Mouse (Mus musculus): ENCODE data around the gene Mapk10. TPM values are rescaled to one million over a fixed set of nuclear protein-coding genes. Genes with fewer than 3 reads are reported as not detected.
A peak's percentile ranks its signal among the peaks of the same experiment; 100 is the strongest.

Mapk10 gene
- polyA plus RNA-seq (2015; fragmentation: Nextera tagmentation; extraction: Ambion mirVana) = 82.3 and 87.9 TPM in 2 replicates

DNA sequence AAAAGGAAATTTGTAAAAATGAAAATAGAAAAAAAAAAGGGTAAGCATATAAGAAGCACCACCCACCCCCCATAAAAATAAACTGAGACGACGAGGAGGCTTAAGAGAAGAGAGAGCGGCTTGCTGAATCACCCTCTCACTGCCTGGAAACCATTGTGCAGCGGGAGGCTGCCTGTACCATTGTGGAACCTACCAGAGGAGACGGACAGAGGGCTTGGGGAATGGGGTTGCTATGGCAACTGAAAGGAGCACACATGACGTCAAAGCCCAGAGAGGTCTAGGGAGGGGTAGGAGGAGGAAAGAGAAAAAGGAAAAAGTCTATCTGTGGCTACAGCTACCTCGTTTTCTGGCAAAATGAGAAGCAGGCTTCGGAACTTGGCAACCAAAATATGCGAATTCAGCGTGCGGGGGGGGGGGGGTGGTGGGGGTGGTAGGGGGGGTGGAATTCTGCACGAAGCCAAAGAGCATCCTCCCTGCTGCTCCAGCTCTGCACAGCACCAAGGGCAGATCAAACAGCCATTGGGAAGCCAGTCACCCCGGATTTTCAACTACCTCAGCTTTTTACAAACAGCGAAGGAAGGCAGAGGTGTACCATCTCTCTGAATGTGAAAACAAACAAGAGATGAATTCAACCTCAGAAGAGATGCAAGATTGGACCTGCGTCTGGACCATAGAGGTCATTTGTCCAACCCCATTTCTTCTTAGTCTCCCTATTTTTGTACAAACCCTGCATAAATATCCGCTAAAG, at the start of gene Mapk10:
Gene Mapk10, minus strand, starts transcription at position 234 of the 748 bp plus-strand sequence.
- Histone ChIP-seq H3K27ac (replicated peaks) (peak within 1 kb of the TSS; percentile 83), H3K4me3 (peak within 1 kb of the TSS; percentile 56), H3K9me3 (peaks cover 6% of the 10 kb centered on the region), H3K4me1 (replicated peaks) (peaks cover 30% of the 10 kb centered on the region), H3K4me2 (peak within 1 kb of the TSS; percentile 69), H3K9ac (peak within 1 kb of the TSS; percentile 79), H3K27me3 (no peaks in the 10 kb centered on the region), H3K36me3 (no peaks in the 10 kb centered on the region)
- 9% methylated on average over 16 of the region's 16 CpGs for WGBS
- peak; percentile 98 for ATAC-seq (ENCODE audit: low read depth)

DNA sequence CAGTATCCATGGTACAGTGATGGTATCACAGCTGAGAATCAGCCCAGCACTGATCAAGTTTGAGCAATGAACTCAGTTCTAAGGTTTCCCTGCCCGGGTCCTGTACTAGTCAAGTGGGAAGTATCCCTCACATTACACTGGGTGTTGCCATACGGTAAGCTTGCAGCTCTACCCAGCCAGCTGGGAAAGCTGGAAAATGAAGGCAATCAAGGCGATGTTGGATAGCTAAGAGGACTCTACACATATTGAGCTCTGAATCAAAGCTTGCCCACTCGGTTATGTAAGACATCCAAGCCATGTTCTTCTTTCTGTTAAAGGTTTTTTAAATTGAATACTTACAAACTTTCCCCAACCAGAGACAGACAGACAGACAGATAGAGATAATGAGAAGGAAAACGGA, 45.0 kb upstream of the Mapk10 start:
- Histone ChIP-seq H3K27ac (replicated peaks) (no peak overlapping the region), H3K4me3 (no peak overlapping the region), H3K36me3 (no peaks in the 10 kb centered on the region), H3K4me1 (replicated peaks) (no peaks in the 10 kb centered on the region), H3K4me2 (no peak overlapping the region), H3K27me3 (no peaks in the 10 kb centered on the region), H3K9me3 (no peaks in the 10 kb centered on the region), H3K9ac (no peak overlapping the region)
- 89% methylated on average over 5 of the region's 5 CpGs for WGBS
- no peak for ATAC-seq (ENCODE audit: low read depth)

DNA sequence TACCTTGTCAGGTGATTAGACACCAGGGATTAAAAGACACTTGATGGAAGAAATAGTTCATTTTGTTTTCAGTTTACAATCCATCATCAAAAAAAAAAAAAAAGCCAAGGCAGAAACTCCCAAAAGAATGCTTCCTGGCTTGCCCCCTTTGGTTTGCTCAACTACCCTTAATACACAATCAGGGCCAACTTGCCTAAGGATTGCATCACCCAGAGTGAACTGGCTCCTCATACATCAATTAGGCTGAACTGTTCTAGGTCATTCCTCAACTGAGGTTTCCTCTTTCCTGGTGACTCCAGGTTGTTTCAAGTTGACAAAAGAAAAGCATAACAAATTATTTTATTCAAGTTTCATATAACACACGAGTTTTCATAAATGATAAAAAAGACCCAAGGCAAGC, 31.3 kb upstream of the Mapk10 start:
- no peaks in the 10 kb centered on the region for H3K36me3 ChIP-seq
- no peaks in the 10 kb centered on the region for H3K4me1 ChIP-seq (replicated peaks)
- 83% methylated on average over 1 of the region's 1 CpGs for WGBS
- no peaks in the 10 kb centered on the region for H3K9me3 ChIP-seq
- no peak overlapping the region for H3K27ac ChIP-seq (replicated peaks)
- no peaks in the 10 kb centered on the region for H3K27me3 ChIP-seq
- H3K4me3 ChIP-seq = no peak overlapping the region
- ATAC-seq (ENCODE audit: low read depth) = no peak
- no peak overlapping the region for H3K4me2 ChIP-seq
- no peak overlapping the region for H3K9ac ChIP-seq

DNA sequence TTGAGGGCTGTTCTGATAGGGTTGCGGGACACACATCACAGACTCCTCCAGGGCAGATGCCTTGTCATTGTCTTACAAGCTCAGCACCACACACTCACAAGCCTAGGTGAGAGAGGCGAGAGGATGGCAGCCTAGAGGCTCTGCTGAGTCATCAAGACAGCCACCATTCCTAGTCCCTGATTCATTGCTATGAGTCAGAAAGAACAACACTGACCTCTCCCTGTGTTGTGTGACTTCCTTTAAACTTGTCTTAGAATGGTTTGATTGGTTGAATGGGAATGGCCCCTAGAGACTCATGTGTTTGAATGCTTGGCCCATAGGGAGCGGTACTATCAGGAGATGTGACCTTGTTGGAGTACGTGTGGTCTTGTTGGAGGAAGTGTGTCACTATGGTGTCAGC, 20.7 kb upstream of the Mapk10 start:
- 85% methylated on average over 4 of the region's 4 CpGs for WGBS

DNA sequence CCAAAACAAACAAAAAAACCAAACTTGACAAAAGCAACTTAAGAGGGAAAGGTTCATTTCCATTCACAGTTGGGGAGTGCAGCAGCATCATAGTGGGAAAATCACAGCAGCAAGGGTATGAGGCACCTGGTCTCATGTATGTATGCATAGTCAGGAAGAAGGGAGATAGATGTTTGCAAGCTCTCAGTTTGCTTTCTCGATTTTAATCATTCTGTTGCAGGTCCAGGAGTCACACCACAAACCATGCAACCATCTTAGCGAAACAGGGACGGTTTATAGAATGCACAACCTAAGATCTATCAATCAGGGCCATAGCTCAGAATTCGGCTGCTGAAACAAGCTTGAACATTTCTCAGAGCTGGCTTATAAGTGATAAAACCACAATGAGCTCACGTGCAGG, 19.2 kb upstream of the Mapk10 start:
- H3K36me3 ChIP-seq = no peaks in the 10 kb centered on the region
- H3K27ac ChIP-seq (replicated peaks) = no peak overlapping the region
- 85% methylated on average over 5 of the region's 5 CpGs for WGBS
- H3K9me3 ChIP-seq = no peaks in the 10 kb centered on the region
- no peak for ATAC-seq (ENCODE audit: low read depth)
- no peak overlapping the region for H3K4me2 ChIP-seq
- no peak overlapping the region for H3K9ac ChIP-seq
- no peak overlapping the region for H3K4me3 ChIP-seq
- no peaks in the 10 kb centered on the region for H3K4me1 ChIP-seq (replicated peaks)
- no peaks in the 10 kb centered on the region for H3K27me3 ChIP-seq

More for the DNA sequence above, 20.7 kb upstream of the Mapk10 start:
- Histone ChIP-seq H3K27me3 (no peaks in the 10 kb centered on the region), H3K4me2 (no peak overlapping the region), H3K4me1 (replicated peaks) (no peaks in the 10 kb centered on the region), H3K36me3 (no peaks in the 10 kb centered on the region), H3K9me3 (no peaks in the 10 kb centered on the region), H3K27ac (replicated peaks) (no peak overlapping the region), H3K4me3 (no peak overlapping the region), H3K9ac (no peak overlapping the region)
- no peak for ATAC-seq (ENCODE audit: low read depth)

DNA sequence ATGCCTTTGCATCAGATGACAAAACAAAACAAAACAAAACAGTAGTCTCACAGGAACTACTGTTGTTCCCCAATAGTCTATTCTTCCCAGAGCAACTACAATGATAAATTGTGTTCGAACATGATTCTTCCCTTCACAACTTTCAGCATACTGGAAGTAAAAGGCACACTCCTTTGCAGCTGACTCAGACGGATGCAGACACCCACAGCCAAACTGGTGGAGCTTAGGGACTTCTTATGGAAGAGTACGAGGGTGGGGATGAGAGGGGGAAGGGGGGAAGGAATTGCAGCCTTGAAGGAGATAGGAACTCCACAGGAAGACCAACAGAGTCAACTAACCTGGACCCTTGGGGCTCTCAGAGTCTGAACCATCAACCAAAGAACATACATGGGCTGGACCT, 18.2 kb upstream of the Mapk10 start:
- H3K36me3 ChIP-seq = no peaks in the 10 kb centered on the region
- WGBS = 65% methylated on average over 3 of the region's 3 CpGs
- no peaks in the 10 kb centered on the region for H3K27me3 ChIP-seq
- H3K4me2 ChIP-seq = no peak overlapping the region
- no peak overlapping the region for H3K9ac ChIP-seq
- ATAC-seq (ENCODE audit: low read depth) = no peak
- H3K4me3 ChIP-seq = no peak overlapping the region
- no peaks in the 10 kb centered on the region for H3K9me3 ChIP-seq
- no peaks in the 10 kb centered on the region for H3K4me1 ChIP-seq (replicated peaks)
- no peak overlapping the region for H3K27ac ChIP-seq (replicated peaks)

DNA sequence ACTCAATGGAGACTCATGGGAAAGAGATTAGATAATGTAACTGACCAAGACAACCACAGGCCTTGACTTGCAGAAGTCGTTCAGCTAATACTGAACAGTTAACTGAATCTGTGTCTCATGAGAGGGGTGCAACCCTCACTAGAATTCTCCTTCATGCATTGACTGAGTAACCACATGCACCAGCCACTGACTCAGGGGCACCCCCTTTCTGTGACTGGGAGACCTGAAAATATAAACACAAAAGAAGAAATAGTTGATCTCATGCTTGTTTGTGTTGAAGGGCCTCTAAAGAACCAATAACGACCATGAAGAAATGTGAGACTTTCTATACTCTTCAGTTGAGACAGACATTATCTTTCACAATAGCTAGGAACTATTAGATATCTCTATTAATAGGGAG, 10.9 kb upstream of the Mapk10 start:
- Histone ChIP-seq H3K9me3 (no peaks in the 10 kb centered on the region), H3K9ac (no peak overlapping the region), H3K27ac (replicated peaks) (no peak overlapping the region), H3K27me3 (no peaks in the 10 kb centered on the region), H3K4me3 (no peak overlapping the region), H3K4me1 (replicated peaks) (no peaks in the 10 kb centered on the region), H3K4me2 (no peak overlapping the region), H3K36me3 (no peaks in the 10 kb centered on the region)
- 60% methylated on average over 2 of the region's 2 CpGs for WGBS
- ATAC-seq (ENCODE audit: low read depth) = no peak

DNA sequence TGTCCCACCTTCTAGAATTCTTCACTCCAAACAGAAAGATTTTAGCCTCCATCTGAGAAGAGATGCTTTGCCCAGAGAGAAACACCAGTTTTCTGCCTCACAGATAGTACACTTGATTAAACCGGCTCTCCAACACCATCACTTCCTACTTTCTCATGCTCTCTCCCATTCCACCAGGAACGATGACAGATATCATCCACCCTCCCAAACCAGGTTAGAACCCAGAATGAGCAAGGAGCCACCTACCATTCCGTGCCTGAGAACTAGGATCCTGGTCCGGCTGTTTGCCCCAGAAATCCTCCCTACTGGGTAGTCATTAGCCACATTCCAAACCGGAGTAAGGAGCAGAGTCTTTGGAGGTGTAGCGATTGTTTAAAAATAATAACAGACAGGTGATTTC, 490 bp downstream of the Mapk10 start:
- peak; percentile 36 for ATAC-seq (ENCODE audit: low read depth)
- H3K4me3 ChIP-seq = peak overlapping the region; percentile 56
- 15% methylated on average over 6 of the region's 6 CpGs for WGBS

DNA sequence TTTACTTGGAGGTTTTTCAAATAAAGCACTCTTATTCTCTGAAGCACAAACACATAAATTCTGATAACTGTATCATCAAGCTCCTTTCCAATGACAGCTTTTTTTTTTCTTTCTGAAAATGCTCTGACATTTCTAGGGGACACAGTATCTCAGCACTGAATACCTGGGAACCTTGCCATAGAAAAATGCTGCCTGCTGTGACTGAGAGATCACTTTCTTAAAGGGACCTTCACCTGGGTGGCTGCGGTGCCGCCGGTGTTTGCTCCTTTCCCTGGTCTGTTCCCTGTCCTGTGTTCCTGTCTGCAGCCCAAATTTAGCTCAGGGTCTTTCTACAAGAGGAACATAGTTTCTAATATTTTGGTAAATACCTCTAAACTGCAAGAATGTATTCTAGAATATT, 1.1 kb downstream of the Mapk10 start:
- H3K4me2 ChIP-seq = peak overlapping the region; percentile 69
- peak overlapping the region; percentile 79 for H3K9ac ChIP-seq
- H3K4me1 ChIP-seq (replicated peaks) = peaks cover 31% of the 10 kb centered on the region
- ATAC-seq (ENCODE audit: low read depth) = no peak
- peaks cover 6% of the 10 kb centered on the region; the same call in 1 of the 2 replicates for H3K9me3 ChIP-seq
- 0 out of 2 replicates have a peak, but pooled peaks cover 4% of the 10 kb centered on the region for H3K36me3 ChIP-seq
- WGBS = 40% methylated on average over 3 of the region's 3 CpGs
- peak overlapping the region; percentile 56 for H3K4me3 ChIP-seq
- no peaks in the 10 kb centered on the region for H3K27me3 ChIP-seq
- H3K27ac ChIP-seq (replicated peaks) = peak overlapping the region; percentile 83

More for the DNA sequence above, 490 bp downstream of the Mapk10 start:
- Histone ChIP-seq H3K27ac (replicated peaks) (peak overlapping the region; percentile 83), H3K4me2 (peak overlapping the region; percentile 69), H3K27me3 (no peaks in the 10 kb centered on the region), H3K9me3 (peaks cover 6% of the 10 kb centered on the region), H3K9ac (peak overlapping the region; percentile 79), H3K4me1 (replicated peaks) (peaks cover 31% of the 10 kb centered on the region), H3K36me3 (no peaks in the 10 kb centered on the region)

DNA sequence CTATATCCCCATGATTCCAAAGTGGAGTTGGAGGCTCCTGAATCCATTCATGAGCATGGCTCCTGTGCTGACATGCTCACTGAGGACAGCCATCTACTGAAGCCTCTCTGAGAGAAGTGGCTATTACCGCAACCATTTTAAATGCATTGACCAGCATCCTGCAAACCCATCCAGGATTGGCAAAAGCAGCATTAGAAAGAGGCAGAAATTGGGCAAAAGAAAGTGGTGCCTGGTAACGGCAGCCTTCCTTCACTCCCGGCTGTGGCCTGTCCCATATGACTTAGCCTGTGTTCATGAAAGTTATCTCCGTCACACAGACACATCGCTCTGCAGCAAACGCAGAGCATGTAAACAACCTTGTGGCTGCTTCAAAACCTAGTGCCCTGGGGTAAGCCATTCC, 1.6 kb downstream of the Mapk10 start:
- WGBS = 36% methylated on average over 6 of the region's 6 CpGs
- peak overlapping the region; percentile 79 for H3K9ac ChIP-seq
- peak overlapping the region; percentile 83 for H3K27ac ChIP-seq (replicated peaks)
- no peak for ATAC-seq (ENCODE audit: low read depth)
- H3K4me1 ChIP-seq (replicated peaks) = peaks cover 31% of the 10 kb centered on the region
- no peaks in the 10 kb centered on the region for H3K27me3 ChIP-seq
- H3K4me2 ChIP-seq = peak overlapping the region; percentile 69
- H3K9me3 ChIP-seq = peaks cover 3% of the 10 kb centered on the region; the same call in 1 of the 2 replicates
- H3K4me3 ChIP-seq = peak overlapping the region; percentile 56
- peaks cover 6% of the 10 kb centered on the region; the same call in 1 of the 2 replicates for H3K36me3 ChIP-seq

DNA sequence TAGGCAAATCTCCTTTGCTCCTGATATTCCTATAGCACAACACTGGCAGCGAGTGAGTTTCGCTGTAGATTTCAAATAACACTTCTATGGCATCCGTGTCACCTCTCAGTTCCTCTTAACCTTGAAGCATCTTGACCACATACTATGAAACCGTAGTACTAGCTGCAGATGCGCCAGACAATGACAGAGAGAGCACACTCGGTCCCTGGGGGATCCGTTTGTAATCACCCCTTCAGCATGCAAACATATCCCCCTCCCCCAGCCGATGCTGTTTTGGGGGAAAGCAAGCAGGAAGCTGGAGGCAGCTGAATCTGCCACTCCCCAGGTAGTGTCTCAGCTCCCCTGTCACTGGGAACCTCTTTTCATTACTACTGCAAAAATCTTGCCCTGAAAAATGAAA, 2.3 kb downstream of the Mapk10 start:
- Histone ChIP-seq H3K4me3 (peak overlapping the region; percentile 56), H3K9ac (peak overlapping the region; percentile 79), H3K4me1 (replicated peaks) (peaks cover 31% of the 10 kb centered on the region), H3K27ac (replicated peaks) (peak overlapping the region; percentile 83), H3K27me3 (no peaks in the 10 kb centered on the region), H3K4me2 (peak overlapping the region; percentile 69), H3K36me3 (peaks cover 7% of the 10 kb centered on the region; the same call in 1 of the 2 replicates), H3K9me3 (no peaks in the 10 kb centered on the region)
- WGBS = 39% methylated on average over 8 of the region's 8 CpGs
- ATAC-seq (ENCODE audit: low read depth) = no peak

DNA sequence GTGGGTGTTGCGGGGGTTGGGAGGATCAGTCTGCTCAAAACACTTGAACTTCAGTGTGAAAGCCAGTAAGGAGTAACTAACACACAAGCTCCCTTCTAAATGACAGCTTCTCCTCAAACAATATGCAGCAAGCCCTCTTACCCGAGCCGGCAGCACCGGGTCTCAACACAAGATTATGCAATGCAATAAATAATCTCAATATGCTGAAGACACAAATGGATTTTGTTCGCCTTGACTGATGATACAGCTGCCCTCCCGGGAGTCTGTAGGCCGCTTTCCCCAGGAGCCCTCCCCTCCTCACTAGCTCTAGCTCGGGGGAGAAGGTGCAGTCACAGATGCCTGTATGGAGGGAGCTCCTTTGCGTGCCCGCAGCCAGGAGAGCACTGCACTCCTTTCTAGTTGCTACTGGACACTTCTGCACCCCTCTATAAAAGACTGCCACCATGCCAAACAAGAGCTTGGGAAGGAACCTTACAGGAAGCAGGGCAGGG, 3.1 kb downstream of the Mapk10 start:
- ATAC-seq (ENCODE audit: low read depth) = 0 out of 2 replicates have a peak, but pooled peaks have one; percentile 6
- Histone ChIP-seq H3K9ac (peak overlapping the region; percentile 79), H3K9me3 (no peaks in the 10 kb centered on the region), H3K36me3 (peaks cover 9% of the 10 kb centered on the region; the same call in 1 of the 2 replicates), H3K4me3 (peak overlapping the region; percentile 56), H3K27me3 (no peaks in the 10 kb centered on the region), H3K4me1 (replicated peaks) (peaks cover 31% of the 10 kb centered on the region), H3K4me2 (peak overlapping the region; percentile 69), H3K27ac (replicated peaks) (peak overlapping the region; percentile 83)
- 30% methylated on average over 10 of the region's 10 CpGs for WGBS

Data from neural tube, embryonic 13.5 days (tissue).